Mouse (Mus musculus) brown adipose tissue, adult 24 weeks (tissue): ENCODE measurements around the gene Ada. TPM values are rescaled to one million over a fixed set of nuclear protein-coding genes. Genes with fewer than 3 reads are reported as not detected.

Experiments
- H3K27ac ChIP-seq: fragments of 200-500 bp; replicated peaks from 2 replicates; pipeline ENCODE4 v1.5.1; 2012; ENCODE audit warnings: low read depth, mild to moderate bottlenecking, low read length
- H3K4me1 ChIP-seq: fragments of 200-500 bp; 2 replicates; pipeline ENCODE4 v1.6.1; 2012; ENCODE audit warnings: low read length, mixed read lengths; ENCODE audit not compliant: control insufficient read depth, insufficient read depth, insufficient read length
- H3K4me3 ChIP-seq: fragments of 200-500 bp; 2 replicates; pipeline ENCODE4 v1.5.1; 2012; ENCODE audit warnings: low read depth, mild to moderate bottlenecking, low read length, moderate library complexity; ENCODE audit not compliant: insufficient read depth
- polyA plus RNA-seq: library from polyadenylated mRNA; stranded (reverse); fragments of >200 nt; gene quantifications from 2 replicates; pipeline ENCODE4 v1.2.4, GENCODE M21; 2012; ENCODE audit not compliant: missing spikeins, insufficient read depth, insufficient read length

The Ada gene
- 0.88 TPM in 1 of 2 replicates, not detected in the other for polyA plus RNA-seq

- Histone ChIP-seq H3K4me1 (peaks cover 7% of the 10 kb centered on the region), H3K4me3 (peak within 1 kb of the TSS; percentile 69), H3K27ac (no peak within 1 kb of the TSS)
Observed at GRCm38 (mm10) chr2:163749647-163750611, at the start of gene Ada. TSS of gene Ada (minus strand) at chr2:163750239.

GRCm38 (mm10) chr2:163798411-163798810 lies 48.4 kb upstream of the Ada start:
- Histone ChIP-seq H3K4me1 (peaks cover 2% of the 10 kb centered on the region; the same call in 1 of the 2 replicates), H3K4me3 (no peak overlapping the region), H3K27ac (no peak overlapping the region)

- Histone ChIP-seq H3K4me3 (no peak overlapping the region), H3K4me1 (no peaks in the 10 kb centered on the region), H3K27ac (no peak overlapping the region)
Observed at GRCm38 (mm10) chr2:163788484-163788883, 38.4 kb upstream of the Ada start.

- H3K4me3 ChIP-seq: no peak overlapping the region
- no peak overlapping the region for H3K27ac ChIP-seq
- no peaks in the 10 kb centered on the region for H3K4me1 ChIP-seq
Observed at GRCm38 (mm10) chr2:163787709-163788108, 37.7 kb upstream of the Ada start.

GRCm38 (mm10) chr2:163787086-163787485 lies 37.0 kb upstream of the Ada start:
- no peak overlapping the region for H3K27ac ChIP-seq
- no peak overlapping the region for H3K4me3 ChIP-seq
- no peaks in the 10 kb centered on the region for H3K4me1 ChIP-seq

- no peaks in the 10 kb centered on the region for H3K4me1 ChIP-seq
- no peak overlapping the region for H3K27ac ChIP-seq
- no peak overlapping the region for H3K4me3 ChIP-seq
Observed at GRCm38 (mm10) chr2:163783901-163784300, 33.9 kb upstream of the Ada start.

- Histone ChIP-seq H3K4me3 (no peak overlapping the region), H3K27ac (no peak overlapping the region), H3K4me1 (no peaks in the 10 kb centered on the region)
Observed at GRCm38 (mm10) chr2:163783368-163783767, 33.3 kb upstream of the Ada start.

GRCm38 (mm10) chr2:163778896-163779295 lies 28.9 kb upstream of the Ada start:
- Histone ChIP-seq H3K4me3 (no peak overlapping the region), H3K4me1 (no peaks in the 10 kb centered on the region), H3K27ac (no peak overlapping the region)

GRCm38 (mm10) chr2:163777061-163777460 lies 27.0 kb upstream of the Ada start:
- H3K4me1 ChIP-seq: no peaks in the 10 kb centered on the region
- no peak overlapping the region for H3K4me3 ChIP-seq
- no peak overlapping the region for H3K27ac ChIP-seq

GRCm38 (mm10) chr2:163776661-163777060 lies 26.6 kb upstream of the Ada start:
- no peak overlapping the region for H3K27ac ChIP-seq
- no peaks in the 10 kb centered on the region for H3K4me1 ChIP-seq
- H3K4me3 ChIP-seq: no peak overlapping the region

- Histone ChIP-seq H3K27ac (no peak overlapping the region), H3K4me1 (no peaks in the 10 kb centered on the region), H3K4me3 (no peak overlapping the region)
Observed at GRCm38 (mm10) chr2:163770731-163771130, 20.7 kb upstream of the Ada start.

GRCm38 (mm10) chr2:163766890-163767289 lies 16.9 kb upstream of the Ada start:
- Histone ChIP-seq H3K4me3 (no peak overlapping the region), H3K27ac (no peak overlapping the region), H3K4me1 (no peaks in the 10 kb centered on the region)

- no peak overlapping the region for H3K27ac ChIP-seq
- H3K4me3 ChIP-seq: no peak overlapping the region
- H3K4me1 ChIP-seq: no peaks in the 10 kb centered on the region
Observed at GRCm38 (mm10) chr2:163766261-163766660, 16.2 kb upstream of the Ada start.

- Histone ChIP-seq H3K4me1 (no peaks in the 10 kb centered on the region), H3K27ac (no peak overlapping the region), H3K4me3 (no peak overlapping the region)
Observed at GRCm38 (mm10) chr2:163761402-163761801, 11.4 kb upstream of the Ada start.

- no peak overlapping the region for H3K4me3 ChIP-seq
- no peak overlapping the region; the same call in 1 of the 2 replicates for H3K27ac ChIP-seq
- no peaks in the 10 kb centered on the region for H3K4me1 ChIP-seq
Observed at GRCm38 (mm10) chr2:163760589-163760988, 10.6 kb upstream of the Ada start.

- H3K4me3 ChIP-seq: no peak overlapping the region
- H3K4me1 ChIP-seq: no peaks in the 10 kb centered on the region
- no peak overlapping the region for H3K27ac ChIP-seq
Observed at GRCm38 (mm10) chr2:163758146-163758545, 8.1 kb upstream of the Ada start.
